Mouse (Mus musculus): ENCODE data around the gene Ccdc63. TPM values are rescaled to one million over a fixed set of nuclear protein-coding genes. Genes with fewer than 3 reads are reported as not detected.
A peak's percentile ranks its signal among the peaks of the same experiment; 100 is the strongest.
"Not testable (repeated sequence)": the region's sequence is repeated elsewhere in the genome, so short reads cannot be mapped to it uniquely, and the experiment has no call there.

Gene Ccdc63
- not detected in 2 replicates for total RNA-seq (2021)
- long read RNA-seq: 0 reads

GRCm38 (mm10) chr5:122140723-122141122 is at the start of gene Ccdc63:
Ccdc63 (minus strand) TSS chr5:122140823.
- no peak for DNase-seq

GRCm38 (mm10) chr5:122189115-122189514 is 48.5 kb upstream of the Ccdc63 start:
- DNase-seq: no peak

- DNase-seq: not testable (repeated sequence)
Measured at GRCm38 (mm10) chr5:122184858-122185257, 44.2 kb upstream of the Ccdc63 start.

DNA sequence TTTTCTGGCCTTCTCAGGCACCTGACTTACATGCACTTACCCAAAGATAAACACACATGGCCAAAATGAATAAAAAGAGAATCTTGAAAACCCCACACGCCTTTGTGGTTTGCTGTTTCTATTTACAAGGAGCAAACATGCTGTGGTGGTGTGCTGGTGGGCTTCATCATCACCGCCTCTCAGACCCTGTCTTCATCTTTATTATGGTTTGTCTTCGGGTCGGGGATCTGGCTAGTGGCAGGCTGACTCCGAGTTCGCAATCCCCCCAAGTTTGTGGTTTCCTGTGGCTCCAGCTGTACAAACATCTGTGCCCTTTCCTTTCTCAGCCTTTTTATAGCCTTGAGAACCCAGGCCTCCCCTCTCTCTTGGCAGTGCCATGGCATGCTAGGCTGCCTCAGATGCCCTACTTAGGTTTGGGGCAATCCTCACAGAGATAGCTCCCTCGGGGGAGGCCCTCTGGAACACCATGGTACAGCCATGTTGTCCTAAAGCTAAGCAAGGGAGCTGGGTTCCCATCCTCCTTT is 43.7 kb upstream of the Ccdc63 start:
- DNase-seq: no peak

GRCm38 (mm10) chr5:122179665-122180064 is 39.0 kb upstream of the Ccdc63 start:
- no peak for DNase-seq

- DNase-seq: peak; percentile 48
Measured at GRCm38 (mm10) chr5:122176398-122176797, 35.8 kb upstream of the Ccdc63 start.

DNA sequence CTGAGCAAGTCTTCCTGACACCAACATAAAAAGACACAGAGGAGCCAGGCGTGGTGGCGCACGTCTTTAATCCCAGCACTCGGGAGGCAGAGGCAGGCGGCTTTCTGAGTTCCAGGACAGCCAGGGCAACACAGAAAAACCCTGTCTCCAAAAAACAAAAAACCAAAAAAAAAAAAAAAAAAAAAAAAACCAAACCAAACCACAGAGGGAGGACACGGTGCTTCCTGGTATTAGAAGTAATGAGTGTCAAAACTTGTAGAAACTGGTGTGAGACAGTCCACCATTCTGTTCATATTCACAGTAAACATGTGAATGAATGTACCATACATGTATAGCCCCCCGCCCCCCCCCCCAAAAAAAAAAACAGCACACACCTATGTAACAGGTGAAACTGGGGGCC is 35.3 kb upstream of the Ccdc63 start:
- no peak for DNase-seq

GRCm38 (mm10) chr5:122175402-122175801 is 34.8 kb upstream of the Ccdc63 start:
- no peak for DNase-seq

- DNase-seq: no peak
Measured at GRCm38 (mm10) chr5:122171058-122171457, 30.4 kb upstream of the Ccdc63 start.

- DNase-seq: no peak
Measured at GRCm38 (mm10) chr5:122168344-122169069, 27.9 kb upstream of the Ccdc63 start.

DNA sequence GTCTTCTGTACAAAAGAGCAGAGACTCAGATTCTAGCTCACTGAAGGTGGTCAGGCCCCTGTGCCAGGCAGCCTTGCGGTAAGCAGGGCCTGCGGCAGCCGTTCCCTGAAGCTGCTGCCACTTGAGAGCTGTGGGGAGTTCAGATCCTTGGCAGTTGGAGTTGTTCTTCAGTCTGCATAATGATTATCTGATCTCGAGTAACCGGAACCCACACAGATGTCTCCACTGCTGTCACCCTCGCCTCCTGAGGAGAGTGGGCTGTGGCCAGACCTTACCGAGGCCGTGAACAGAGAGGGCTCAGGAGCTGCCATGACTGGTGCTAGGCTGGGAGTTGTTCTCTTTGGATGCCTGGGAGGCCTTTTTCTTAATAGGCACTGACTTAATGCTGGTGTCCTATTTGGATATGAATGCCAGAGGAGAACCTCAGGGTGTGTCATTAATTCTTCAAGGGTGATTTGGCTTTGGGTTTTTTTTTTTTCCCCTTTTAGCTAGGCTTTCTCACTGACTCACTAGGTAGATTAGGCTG is 26.1 kb upstream of the Ccdc63 start:
- DNase-seq: no peak

GRCm38 (mm10) chr5:122165233-122165915 is 24.8 kb upstream of the Ccdc63 start:
- no peak for DNase-seq

DNA sequence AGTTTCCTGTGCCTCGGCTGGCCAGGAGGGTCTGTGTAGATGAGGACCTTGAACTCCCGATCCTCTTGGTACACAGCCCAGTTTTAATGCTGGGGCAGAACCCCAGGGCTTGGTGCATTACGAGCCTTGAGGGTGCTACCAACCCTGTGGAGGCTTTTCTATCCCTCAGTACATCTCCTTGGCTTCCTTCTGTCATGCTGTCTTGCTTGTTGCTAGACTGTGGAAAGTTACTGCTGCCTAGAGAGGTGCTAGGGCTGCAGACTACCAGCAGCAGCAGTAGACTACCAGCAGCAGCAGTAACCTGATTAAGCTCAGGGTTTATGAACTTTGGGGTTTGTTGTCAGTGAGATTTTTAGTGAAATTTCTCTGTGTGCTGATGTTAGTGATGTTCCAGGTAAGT is 23.4 kb upstream of the Ccdc63 start:
- no peak for DNase-seq

GRCm38 (mm10) chr5:122163194-122163593 is 22.6 kb upstream of the Ccdc63 start:
- no peak for DNase-seq

DNA sequence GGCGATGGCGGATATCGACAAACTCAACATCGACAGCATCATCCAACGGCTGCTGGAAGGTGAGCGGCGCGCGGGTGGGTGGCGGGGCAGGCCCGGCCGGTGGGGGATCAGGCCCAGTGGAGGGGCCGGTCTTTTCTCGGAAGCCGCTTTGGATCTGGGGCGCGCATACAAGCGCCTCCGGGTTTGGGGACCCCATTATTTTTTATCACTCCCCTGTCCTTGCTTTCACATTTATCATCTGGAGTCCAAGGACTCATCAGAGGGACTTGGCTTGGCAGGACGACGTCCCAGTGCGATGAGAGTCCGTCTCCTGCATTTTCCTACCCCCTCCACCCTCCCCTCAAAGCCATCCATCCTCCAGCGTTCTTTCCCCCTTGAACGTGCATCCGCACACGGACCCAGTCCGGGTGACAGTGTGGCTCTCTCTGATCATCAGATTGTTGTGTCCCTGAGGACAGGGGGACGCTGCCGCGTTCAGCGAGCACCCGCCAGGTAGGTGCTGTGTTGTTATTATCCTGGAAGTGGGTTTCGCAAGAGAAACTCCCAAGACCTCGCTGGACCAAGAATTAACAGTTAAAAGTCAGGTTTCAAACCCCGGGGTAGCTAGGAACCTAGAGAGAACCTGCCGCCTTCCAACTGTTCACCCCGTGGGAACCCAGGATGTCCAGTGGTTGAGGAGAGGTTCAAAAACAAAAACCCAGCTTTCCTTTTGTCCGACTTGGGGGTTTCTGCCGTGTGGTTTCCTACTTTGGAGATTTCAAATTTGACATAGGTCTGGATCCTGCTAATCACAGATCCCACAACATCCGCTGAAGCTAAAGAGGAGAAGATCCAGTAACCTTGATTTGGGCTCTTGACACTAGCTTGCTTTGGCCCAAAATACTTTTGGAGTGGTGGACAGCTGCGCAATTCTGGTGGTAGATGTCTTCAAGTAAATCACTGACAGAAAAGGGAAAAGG is 18.2 kb upstream of the Ccdc63 start:
- no peak for DNase-seq

DNA sequence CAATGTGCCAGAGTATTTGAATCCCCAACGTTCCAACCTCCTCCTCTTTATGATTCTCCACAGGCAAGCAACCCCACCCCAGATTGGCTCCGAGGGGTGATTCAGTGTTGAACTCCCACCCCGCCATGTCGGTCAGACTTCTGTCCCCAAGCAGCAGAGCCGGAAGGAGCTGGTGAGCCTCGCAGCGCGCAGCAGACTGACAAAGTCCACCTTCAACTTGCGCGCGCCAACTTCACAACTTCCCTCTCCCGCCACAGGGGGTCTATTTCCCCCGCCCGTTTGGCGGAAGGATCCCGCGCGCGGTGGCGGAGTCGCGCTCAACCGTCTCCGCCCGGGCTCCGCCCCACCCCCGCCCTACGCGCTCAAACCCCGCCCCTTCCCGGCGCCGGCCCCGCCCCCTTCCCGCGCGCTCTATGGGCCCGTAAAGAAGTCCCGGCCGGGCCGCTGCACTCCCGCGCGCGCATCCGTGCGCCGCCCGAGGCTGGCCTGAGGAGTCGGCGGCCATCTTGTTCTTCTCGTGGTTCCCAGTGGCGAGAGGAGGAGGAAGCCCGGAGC is 17.3 kb upstream of the Ccdc63 start, which contains the start of gene Ppp1cc:
TSS of gene Ppp1cc (plus strand) at position 452 of the 555 bp plus-strand sequence.
- DNase-seq: peak; percentile 93

- no peak for DNase-seq
Measured at GRCm38 (mm10) chr5:122156486-122156885, 15.9 kb upstream of the Ccdc63 start.

DNA sequence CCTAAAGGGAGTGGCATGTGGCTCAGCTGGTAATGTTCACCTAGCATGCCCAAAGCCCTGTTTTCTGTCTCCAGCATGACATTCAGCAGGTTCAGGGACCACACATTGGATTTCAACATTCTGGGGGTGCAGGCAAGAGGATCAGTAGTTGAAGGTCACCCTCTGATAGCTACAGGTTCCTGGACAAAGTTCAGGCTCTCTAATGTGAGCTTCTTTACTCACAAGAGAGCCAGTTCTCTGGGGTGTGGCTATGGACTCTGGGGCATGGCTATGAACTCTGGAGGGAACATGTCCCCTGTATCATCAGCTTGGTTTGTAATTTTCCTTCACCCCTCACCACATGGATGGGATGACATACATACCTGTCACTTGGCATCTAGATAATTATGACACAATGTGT is 15.0 kb upstream of the Ccdc63 start:
- no peak for DNase-seq

GRCm38 (mm10) chr5:122154782-122155181 is 14.2 kb upstream of the Ccdc63 start:
- DNase-seq: no peak

- no peak for DNase-seq
Measured at GRCm38 (mm10) chr5:122154006-122154405, 13.4 kb upstream of the Ccdc63 start.

GRCm38 (mm10) chr5:122152508-122152907 is 11.9 kb upstream of the Ccdc63 start:
- not testable (repeated sequence) for DNase-seq

DNA sequence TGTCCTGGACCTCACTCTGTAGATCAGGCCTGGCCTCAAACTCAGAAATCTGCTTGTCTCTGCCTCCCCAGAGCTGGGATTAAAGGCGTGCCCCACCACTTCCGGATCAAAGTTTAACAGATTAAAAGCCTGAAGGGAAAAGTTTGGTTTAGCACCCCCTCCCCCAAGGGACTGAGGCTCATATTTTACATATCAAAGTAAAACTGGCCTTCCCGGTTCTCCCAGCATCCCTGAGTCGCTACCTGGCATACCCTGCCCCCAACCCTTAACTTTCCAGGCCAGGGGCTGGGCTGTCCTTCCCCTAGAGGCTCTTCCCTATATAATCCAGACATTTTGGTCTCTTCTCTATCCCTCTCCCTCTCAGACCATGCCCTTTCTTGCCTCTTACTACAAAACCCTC is 8.6 kb upstream of the Ccdc63 start:
- DNase-seq: no peak
